Mouse (Mus musculus): ENCODE data around the gene Galnt17.

The Galnt17 gene

GRCm38 (mm10) chr5:131308397-131308796, at the start of gene Galnt17:
TSS of gene Galnt17 (minus strand) at chr5:131308497.
- no peak for DNase-seq (ENCODE audit: low spot score in 2 of 2)

- DNase-seq (ENCODE audit: low spot score in 2 of 2), result peak; percentile 28 to 34
These were observed 26.2 kb upstream of the Galnt17 start for GRCm38 (mm10) chr5:131334536-131334935.

GRCm38 (mm10) chr5:131321286-131321685, 13.0 kb upstream of the Galnt17 start:
- DNase-seq (ENCODE audit: low spot score in 2 of 2), result no peak

DNA sequence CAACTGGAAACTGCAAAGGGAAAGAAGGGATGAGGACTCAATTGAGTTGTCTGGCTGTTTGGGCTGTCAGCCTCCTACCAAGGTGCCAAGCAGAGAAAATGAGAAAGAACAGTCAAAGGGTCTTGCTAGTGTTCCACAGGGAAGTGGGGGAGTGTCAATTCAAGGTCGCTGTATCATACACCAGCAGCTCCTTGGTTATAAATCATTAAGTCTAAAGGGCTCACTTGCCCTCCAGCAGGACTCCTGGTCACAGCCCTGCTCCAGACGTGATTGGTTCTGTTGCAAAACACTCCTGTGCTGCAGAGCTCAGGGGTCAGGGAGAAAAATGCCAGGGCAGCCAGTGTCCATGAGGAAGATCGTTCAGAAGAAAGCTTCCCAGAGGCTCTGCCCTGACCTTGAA, 11.3 kb upstream of the Galnt17 start:
- DNase-seq (ENCODE audit: low spot score in 2 of 2), result no peak

DNA sequence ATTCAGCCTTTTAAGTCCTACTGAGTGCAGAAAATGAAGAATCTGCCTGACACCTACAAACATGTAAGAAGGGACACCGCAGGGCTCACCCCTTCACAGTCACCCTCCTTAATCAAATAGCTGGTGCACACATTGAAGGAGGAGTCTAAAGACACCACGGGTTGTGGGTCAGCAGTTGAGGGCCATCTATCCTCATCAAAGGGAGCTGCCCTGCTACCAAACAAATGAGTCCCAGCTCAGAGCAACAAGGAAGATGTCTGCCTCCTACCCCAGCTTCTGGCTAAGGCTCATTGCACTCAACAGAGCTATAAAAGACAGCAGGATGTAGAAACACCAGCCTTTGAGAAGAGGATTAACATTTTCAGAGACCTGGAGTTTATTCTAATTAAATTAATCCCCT, 10.8 kb upstream of the Galnt17 start:
- no peak for DNase-seq (ENCODE audit: low spot score in 2 of 2)

GRCm38 (mm10) chr5:131315016-131315415, 6.7 kb upstream of the Galnt17 start:
- peak; percentile 40 to 47 for DNase-seq (ENCODE audit: low spot score in 2 of 2)

DNA sequence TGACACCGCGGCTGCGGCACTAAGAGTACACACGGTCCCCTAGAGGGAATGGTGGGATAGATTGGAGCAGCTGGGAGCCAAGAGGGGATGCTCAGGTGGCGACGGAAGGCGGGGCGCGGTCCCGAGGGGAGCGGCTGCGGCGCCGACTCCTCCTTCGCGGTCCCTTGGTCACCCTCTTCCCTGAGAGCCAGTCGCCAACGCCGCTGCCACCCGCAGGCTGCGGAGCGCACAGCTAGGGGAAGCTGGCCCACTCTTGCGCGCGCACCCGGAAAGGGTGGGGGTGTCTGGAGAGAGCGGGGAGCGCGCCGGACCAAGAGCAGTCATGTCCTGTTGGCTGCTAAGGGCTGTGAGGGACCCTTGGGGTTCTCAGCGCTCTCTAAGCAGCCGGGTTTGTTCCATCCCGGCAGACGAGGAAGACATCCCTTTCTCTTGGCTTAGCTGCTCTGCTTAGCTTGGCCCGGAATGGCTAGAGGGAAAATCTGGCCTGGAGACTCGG, 593 bp downstream of the Galnt17 start:
- DNase-seq (ENCODE audit: low spot score in 2 of 2), result peak; percentile 79 to 85

GRCm38 (mm10) chr5:131306908-131307655, 1.2 kb downstream of the Galnt17 start:
- peak; percentile 55 to 72 for DNase-seq (ENCODE audit: low spot score in 2 of 2)

- peak; percentile 23 to 24 for DNase-seq (ENCODE audit: low spot score in 2 of 2)
These were observed 1.9 kb downstream of the Galnt17 start for GRCm38 (mm10) chr5:131306321-131306907.

GRCm38 (mm10) chr5:131305223-131305622, 3.1 kb downstream of the Galnt17 start:
- DNase-seq (ENCODE audit: low spot score in 2 of 2), result no peak

- no peak for DNase-seq (ENCODE audit: low spot score in 2 of 2)
These were observed 6.8 kb downstream of the Galnt17 start for GRCm38 (mm10) chr5:131301526-131301925.

GRCm38 (mm10) chr5:131293726-131294449, 14.4 kb downstream of the Galnt17 start:
- peak; percentile 64 to 68 for DNase-seq (ENCODE audit: low spot score in 2 of 2)

DNA sequence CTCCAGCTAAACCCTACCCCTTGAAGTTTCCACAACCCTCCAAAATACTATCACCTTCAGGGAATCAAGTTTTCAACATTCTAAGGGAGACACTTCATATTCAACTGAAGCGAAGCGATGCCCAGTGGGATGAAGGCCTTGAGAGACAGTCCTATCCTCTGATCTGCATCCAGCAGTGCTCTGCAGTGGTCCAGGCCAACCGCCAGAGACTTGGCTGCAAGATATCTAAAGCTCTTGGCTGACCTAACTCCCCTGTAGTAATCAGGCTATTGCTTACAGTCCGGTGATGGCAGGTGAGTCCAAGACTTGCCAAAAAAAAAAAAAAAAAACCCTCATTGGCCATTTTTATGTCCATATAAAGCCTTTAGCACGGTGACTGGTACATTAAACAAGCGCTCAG, 21.2 kb downstream of the Galnt17 start:
- no peak for DNase-seq (ENCODE audit: low spot score in 2 of 2)

- no peak for DNase-seq (ENCODE audit: low spot score in 2 of 2)
These were observed 21.6 kb downstream of the Galnt17 start for GRCm38 (mm10) chr5:131286680-131287079.

GRCm38 (mm10) chr5:131280349-131280748, 27.9 kb downstream of the Galnt17 start:
- DNase-seq (ENCODE audit: low spot score in 2 of 2), result no peak

DNA sequence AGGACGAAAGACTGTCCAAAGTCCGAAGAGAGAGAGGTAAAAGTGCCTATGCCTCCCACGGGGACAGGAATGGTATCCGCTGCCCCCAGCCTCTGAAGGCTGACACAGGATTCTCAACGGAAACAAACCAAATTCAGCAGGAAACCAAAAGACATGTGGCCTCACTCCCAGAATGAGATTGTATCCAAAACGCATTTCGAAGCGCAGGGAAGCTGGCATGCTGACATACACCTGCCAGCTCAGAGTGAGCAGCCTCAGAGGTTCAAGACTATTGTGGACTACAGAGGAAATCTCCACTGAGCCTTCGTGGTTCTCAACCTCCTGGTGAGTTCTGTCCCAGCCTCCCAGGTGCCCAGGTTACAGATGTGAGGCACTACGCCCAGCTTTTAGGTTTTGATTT, 29.0 kb downstream of the Galnt17 start:
- no peak for DNase-seq (ENCODE audit: low spot score in 2 of 2)

GRCm38 (mm10) chr5:131277227-131277626, 31.1 kb downstream of the Galnt17 start:
- peak; percentile 71 to 76 for DNase-seq (ENCODE audit: low spot score in 2 of 2)

GRCm38 (mm10) chr5:131266291-131266690, 42.0 kb downstream of the Galnt17 start:
- DNase-seq (ENCODE audit: low spot score in 2 of 2), result no peak

- no peak for DNase-seq (ENCODE audit: low spot score in 2 of 2)
These were observed 44.2 kb downstream of the Galnt17 start for GRCm38 (mm10) chr5:131264145-131264544.

DNA sequence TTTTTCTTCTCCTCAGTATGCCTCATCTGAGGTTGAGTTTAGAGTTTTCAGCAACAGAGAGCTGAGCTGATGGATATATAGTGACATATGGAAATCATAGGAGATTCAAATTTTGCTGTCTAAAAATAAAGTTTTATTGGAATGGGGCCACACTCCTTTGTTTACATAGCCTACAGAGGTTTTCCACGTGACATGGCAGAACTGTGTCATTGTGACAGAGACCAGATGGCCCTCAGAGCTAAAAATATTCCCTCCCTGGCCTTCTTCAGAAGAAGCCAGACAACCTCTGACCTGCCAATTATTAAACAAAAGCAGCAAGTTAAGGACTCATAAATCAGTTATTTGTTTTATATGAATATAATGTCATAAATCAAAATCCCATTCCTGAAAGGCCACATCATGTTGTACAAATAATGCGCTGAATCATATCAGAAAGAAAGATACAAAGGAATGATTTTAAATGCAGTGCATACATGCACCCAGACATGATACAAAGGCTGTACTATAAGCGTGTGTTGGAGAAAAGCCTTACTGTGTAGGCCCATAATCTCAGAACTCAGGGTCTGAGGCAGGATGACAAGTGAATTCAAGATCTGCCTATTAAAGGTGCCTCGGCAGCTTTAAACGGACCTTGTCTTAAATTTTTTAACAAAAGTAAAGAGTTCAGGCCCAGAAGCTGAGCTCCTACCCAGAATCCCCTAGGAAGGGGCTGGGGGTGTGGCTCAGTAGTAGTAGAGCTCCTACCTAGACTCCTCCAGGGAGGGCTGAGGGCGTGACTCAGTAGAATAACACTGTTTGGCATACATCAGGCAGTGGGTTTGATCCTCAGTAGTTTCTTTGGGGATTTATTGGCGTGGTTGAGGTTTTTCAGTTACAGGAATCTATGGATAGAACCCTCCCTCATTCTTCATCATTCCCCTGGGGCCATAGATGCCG, 57.3 kb downstream of the Galnt17 start:
- DNase-seq (ENCODE audit: low spot score in 2 of 2), result no peak

- no peak for DNase-seq (ENCODE audit: low spot score in 2 of 2)
These were observed 59.9 kb downstream of the Galnt17 start for GRCm38 (mm10) chr5:131248416-131248815.

Data from right cerebral cortex, adult 2 months (tissue).